Mouse (Mus musculus) limb, embryonic 11.5 days (tissue): ENCODE measurements around the gene Map1s. TPM values are rescaled to one million over a fixed set of nuclear protein-coding genes. Genes with fewer than 3 reads are reported as not detected.

Source experiments
- ATAC-seq: fragments of 200-750 bp; cut with Nextera tagmentation; 2 replicates; pipeline ENCODE4 v1.8.0; 2017; ENCODE audit warnings: low read depth; ENCODE audit not compliant: insufficient number of reproducible peaks, low FRiP score, low TSS enrichment
- DNase-seq: peaks from one replicate; pipeline ENCODE4 v3.0.0-alpha.2; 2015; ENCODE audit warnings: low spot score
- H3K27ac ChIP-seq: fragments of 300-500 bp; sonication (generic); replicated peaks from 2 replicates; pipeline ENCODE4 v1.5.1; 2014; ENCODE audit warnings: low read depth, mild to moderate bottlenecking, low read length
- H3K27me3 ChIP-seq: fragments of 300-500 bp; sonication (generic); 2 replicates; pipeline ENCODE4 v1.6.1; 2014; ENCODE audit warnings: mild to moderate bottlenecking, low read length, mixed read lengths; ENCODE audit not compliant: control insufficient read depth, insufficient read depth
- H3K36me3 ChIP-seq: fragments of 300-500 bp; sonication (generic); 2 replicates; pipeline ENCODE4 v1.6.1; 2014; ENCODE audit warnings: mild to moderate bottlenecking, low read length, moderate library complexity, mixed read lengths; ENCODE audit not compliant: control insufficient read depth, insufficient read depth
- H3K4me1 ChIP-seq: fragments of 300-500 bp; sonication (generic); 2 replicates; pipeline ENCODE4 v1.6.1; 2014; ENCODE audit warnings: low read length, mixed read lengths; ENCODE audit not compliant: control insufficient read depth, insufficient read depth
- H3K4me2 ChIP-seq: fragments of 300-500 bp; sonication (generic); 2 replicates; pipeline ENCODE4 v1.6.1; 2014; ENCODE audit warnings: low read depth, mild to moderate bottlenecking, moderate library complexity; ENCODE audit not compliant: severe bottlenecking
- H3K4me3 ChIP-seq: fragments of 300-500 bp; sonication (generic); 2 replicates; pipeline ENCODE4 v1.5.1; 2014; ENCODE audit warnings: low read depth, low read length
- H3K9ac ChIP-seq: fragments of 300-500 bp; sonication (generic); 2 replicates; pipeline ENCODE4 v1.6.1; 2014; ENCODE audit warnings: mild to moderate bottlenecking, low read length
- H3K9me3 ChIP-seq: fragments of 300-500 bp; sonication (generic); 2 replicates; pipeline ENCODE4 v1.6.1; 2016; ENCODE audit warnings: low read length; ENCODE audit not compliant: control insufficient read depth
- WGBS: fragments of 180-500 bp; shearing (Covaris S2); extraction: QIAGEN DNeasy Blood & Tissue Kit; methylation state at CpG from one replicate; pipeline ENCODE4 v1.1.7; 2014; 5-methylcytosine and 5-hydroxymethylcytosine counted together
- polyA plus RNA-seq: library from polyadenylated mRNA; unstranded; fragments of >200 nt; fragmentation: Nextera tagmentation; extraction: Ambion mirVana; gene quantifications from 2 replicates; pipeline ENCODE4 v1.2.1, GENCODE M21; 2014

Gene Map1s
- 42.3 and 44.8 TPM in 2 replicates for polyA plus RNA-seq

DNA sequence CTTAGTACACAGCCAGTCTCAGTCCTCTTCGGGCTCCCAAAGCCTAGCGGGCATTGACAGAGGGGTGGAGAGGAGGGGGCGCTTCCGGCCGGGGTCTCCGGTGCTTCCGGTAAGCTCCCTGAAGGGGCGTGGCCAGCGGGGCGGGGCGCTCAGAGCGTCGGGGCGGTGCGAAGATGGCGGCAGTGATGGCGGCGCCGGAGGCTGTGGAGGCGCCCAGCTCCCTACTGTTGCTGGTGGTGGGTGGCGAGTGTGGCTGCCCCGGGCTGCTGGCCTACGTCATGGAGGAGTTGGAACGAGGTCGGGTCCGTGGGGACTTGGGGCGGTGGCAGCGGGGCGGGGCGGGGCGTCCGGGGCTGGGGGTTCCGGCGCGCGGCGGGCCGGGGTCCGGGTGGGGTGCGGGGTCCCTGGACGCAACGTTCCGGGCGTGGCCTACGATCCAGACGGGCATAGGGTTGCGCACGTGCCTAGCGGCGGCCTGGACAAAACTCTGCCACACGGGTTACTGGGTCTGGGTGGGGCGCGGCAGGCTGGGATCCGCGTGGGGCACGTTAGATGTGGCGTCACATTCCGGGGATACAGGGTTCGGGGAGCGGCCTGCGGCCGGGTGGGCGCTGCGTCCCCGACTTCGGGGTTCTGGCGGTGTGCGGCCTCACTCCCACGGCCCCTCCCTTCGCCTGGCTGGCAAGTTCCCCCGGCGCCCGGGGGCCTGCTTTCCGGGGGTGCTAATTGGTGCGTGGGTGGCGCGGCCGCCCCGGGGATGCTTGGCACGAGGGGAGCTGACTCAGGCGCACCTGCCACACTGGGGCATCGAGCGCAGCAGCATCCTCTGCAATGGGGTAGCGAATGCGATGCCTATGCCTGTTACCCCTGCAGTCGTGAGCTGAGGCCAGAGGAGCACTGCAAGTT, at the start of gene Map1s:
TSS of gene Map1s (plus strand) at position 102 of the 906 bp plus-strand sequence.
- DNase-seq (peak; percentile 93), ATAC-seq (peak; percentile 90)
- Histone ChIP-seq H3K9me3 (no peaks in the 10 kb centered on the region), H3K4me3 (peak within 1 kb of the TSS; percentile 95), H3K27ac (peak within 1 kb of the TSS; percentile 91), H3K9ac (peak within 1 kb of the TSS; percentile 89), H3K27me3 (no peaks in the 10 kb centered on the region), H3K36me3 (no peaks in the 10 kb centered on the region), H3K4me1 (peaks cover 5% of the 10 kb centered on the region), H3K4me2 (peak within 1 kb of the TSS; percentile 94)
- WGBS: under 1% methylated on average over 80 of the region's 86 CpGs

DNA sequence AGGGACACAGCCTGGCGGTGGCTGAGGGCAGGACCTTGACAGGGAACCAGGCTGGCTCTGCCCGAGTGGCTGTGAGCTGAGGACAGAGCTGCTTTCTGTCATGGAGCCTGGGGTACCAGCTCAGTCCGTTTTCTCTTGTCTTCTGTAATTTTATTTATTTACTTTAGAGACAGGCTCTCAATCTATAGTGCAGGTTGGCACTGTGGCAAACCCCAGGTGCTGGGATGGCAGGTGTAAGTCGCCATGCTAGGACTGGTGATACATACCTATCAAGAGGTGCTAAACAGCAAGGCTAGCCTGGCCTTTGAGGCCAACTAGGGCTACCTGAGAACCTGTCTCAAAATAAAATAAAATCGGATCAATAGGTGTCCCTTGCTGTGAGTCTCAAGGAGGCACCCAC, 49.7 kb upstream of the Map1s start:
- ATAC-seq (no peak), DNase-seq (no peak)
- WGBS: 63% methylated on average over 5 of the region's 5 CpGs
- Histone ChIP-seq H3K27ac (no peak overlapping the region), H3K9ac (no peak overlapping the region), H3K36me3 (no peaks in the 10 kb centered on the region), H3K4me2 (peak overlapping the region; percentile 81; the same call in 1 of the 2 replicates), H3K4me3 (no peak overlapping the region; the same call in 1 of the 2 replicates), H3K9me3 (no peaks in the 10 kb centered on the region), H3K27me3 (no peaks in the 10 kb centered on the region), H3K4me1 (peaks cover 17% of the 10 kb centered on the region)

DNA sequence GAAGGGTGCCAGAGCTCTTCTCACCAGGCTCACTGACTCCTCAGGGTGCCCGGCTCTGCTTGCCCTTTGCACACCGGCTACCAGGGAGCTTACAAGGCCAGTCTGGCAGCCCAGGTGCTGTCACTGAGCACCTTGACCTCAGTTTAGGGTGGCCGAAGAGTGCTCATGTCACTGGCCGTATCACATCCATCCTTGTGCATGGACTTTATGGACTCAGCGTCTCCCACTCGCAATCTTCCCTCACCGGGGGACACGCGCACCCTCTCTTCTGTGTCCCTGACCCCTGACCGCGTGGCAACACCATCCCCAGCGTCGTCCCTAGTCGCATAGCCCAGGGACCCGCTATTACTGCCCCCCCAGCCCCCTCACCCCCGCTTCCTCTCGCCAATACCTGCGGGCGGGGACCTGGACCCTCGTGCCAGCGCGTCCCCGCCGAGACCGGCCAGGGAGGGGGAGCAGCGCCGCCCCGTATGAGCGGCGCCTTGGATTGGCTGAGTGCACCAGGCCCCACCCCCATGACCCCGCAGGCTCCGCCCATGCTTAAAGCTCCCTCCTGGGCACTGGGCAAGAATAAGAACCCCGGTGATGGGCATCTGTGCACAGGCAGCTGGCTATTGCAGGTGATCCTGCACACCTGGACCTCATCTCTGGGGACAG, 49.1 kb upstream of the Map1s start:
- peak; percentile 80 for DNase-seq
- 0 out of 2 replicates have a peak, but pooled peaks cover 3% of the 10 kb centered on the region for H3K27me3 ChIP-seq
- peak overlapping the region; percentile 46; the same call in 1 of the 2 replicates for H3K9ac ChIP-seq
- peak overlapping the region; percentile 39 for H3K4me3 ChIP-seq
- WGBS: 5% methylated on average over 33 of the region's 33 CpGs
- peak overlapping the region; percentile 81 for H3K4me2 ChIP-seq
- H3K4me1 ChIP-seq: peaks cover 17% of the 10 kb centered on the region
- peak; percentile 69 for ATAC-seq
- H3K27ac ChIP-seq: no peak overlapping the region
- H3K9me3 ChIP-seq: no peaks in the 10 kb centered on the region
- no peaks in the 10 kb centered on the region for H3K36me3 ChIP-seq

DNA sequence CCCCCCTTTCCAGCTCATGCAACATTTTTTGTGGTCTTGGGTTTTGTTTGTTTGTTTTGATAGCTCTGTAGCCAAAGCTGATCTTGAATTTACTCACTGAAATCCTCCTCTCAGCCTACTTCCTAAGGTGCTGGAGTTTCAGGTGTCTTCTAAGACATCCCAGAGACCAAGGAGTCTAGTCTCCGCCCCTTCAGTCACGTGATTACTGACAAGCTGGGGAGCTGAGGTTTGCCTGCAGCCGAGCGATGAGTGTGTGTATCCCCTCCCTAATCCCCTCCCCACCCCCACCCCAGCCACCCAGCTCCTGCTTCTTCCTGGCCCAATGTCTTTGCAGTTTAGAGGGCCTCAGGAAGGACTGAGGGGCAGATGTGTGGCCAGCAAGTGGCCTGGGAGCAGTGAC, 48.2 kb upstream of the Map1s start:
- no peaks in the 10 kb centered on the region for H3K36me3 ChIP-seq
- H3K4me3 ChIP-seq: no peak overlapping the region
- H3K27me3 ChIP-seq: peaks cover 10% of the 10 kb centered on the region
- 15% methylated on average over 4 of the region's 4 CpGs for WGBS
- no peaks in the 10 kb centered on the region for H3K9me3 ChIP-seq
- peak; percentile 41 for DNase-seq
- H3K9ac ChIP-seq: no peak overlapping the region
- no peak for ATAC-seq
- no peak overlapping the region for H3K4me2 ChIP-seq
- H3K4me1 ChIP-seq: peaks cover 14% of the 10 kb centered on the region
- no peak overlapping the region; the same call in 1 of the 2 replicates for H3K27ac ChIP-seq

DNA sequence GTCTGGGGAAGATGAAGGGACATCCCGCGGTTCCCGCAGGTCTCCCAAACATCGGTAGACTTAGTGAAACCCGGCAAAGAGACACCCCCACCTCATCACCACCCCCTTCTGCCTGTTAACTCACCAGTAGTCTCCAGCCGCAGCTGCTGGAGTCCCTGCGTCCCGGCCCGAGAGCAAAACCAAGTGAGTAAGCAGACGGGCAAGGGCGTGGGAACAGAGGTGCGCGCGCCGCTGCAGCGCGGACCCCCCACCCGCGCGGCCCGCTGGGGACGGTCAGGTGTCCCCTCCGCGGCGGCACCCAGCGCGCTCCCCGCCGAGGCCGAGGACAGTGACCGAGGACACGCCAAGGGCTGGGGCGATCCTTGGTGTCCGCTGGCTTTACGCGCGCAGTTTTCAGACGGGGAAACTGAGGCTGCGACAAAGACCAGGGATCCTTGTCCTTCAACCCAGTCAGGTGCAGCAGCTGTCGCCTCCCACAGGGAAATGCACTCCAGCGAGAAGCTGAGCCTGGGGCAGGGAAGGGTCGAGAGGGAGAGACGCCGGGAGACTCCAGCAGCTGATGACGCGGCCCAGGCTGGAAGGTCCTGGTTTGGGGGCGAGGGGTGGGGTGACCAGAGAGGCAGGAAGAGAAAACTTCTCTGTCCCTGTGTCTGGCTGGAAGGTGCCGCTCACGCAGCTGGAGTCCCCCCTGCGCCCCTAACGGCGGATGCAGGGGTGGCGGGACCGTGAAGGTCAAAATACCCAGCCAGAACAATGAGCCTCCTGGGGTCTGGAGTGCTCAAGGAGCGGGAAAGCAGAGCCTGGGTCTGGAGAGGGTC, 42.7 kb upstream of the Map1s start, which contains the start of gene Kcnn1:
TSS of gene Kcnn1 (minus strand) at position 435 of the 818 bp plus-strand sequence.
- WGBS: under 1% methylated on average over 55 of the region's 55 CpGs
- H3K4me1 ChIP-seq: peaks cover 30% of the 10 kb centered on the region
- no peaks in the 10 kb centered on the region for H3K36me3 ChIP-seq
- H3K9ac ChIP-seq: peak within 1 kb of the TSS; percentile 73
- peaks cover 18% of the 10 kb centered on the region for H3K27me3 ChIP-seq
- peak within 1 kb of the TSS; percentile 37 for H3K4me3 ChIP-seq
- DNase-seq (peak; percentile 77), ATAC-seq (no peak)
- no peaks in the 10 kb centered on the region for H3K9me3 ChIP-seq
- no peak within 1 kb of the TSS; the same call in 1 of the 2 replicates for H3K27ac ChIP-seq
- H3K4me2 ChIP-seq: peak within 1 kb of the TSS; percentile 93

DNA sequence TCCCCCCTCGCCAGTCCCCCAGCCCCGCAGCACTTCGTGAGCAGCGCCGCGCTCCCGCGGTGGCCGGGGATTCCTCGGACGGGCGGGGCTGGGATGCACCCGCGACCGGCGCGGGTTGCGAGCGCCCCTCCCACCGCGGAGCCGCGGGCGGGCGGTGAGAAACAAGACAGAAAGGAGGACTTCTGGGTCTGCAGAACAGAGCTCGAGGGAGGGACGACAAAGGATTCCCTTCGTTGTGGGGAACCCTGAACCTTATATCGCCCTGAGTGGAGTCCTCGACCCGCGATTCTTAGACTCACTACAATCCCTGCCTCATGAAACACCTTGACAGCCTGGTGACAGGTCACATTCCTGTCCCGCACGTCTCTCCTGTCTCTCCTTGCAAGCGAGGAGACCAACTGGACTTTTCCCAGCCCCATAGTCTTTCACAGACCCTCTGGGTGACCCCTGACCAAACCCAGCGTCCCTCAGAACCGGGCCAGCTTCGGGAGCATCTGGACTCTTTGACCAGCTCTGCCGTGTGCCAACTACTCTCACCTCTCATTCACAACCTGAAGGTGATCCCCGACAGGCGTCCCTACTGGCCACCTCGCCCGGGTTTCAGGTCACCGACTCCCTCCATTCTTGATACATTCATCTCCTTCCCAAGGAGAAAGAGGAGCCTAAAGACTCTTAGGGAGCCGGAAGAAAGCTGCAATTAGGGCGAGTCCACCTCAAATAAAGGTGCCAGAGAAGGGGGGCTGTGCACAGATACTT, 41.6 kb upstream of the Map1s start:
- Histone ChIP-seq H3K4me3 (peak overlapping the region; percentile 37), H3K27me3 (peaks cover 18% of the 10 kb centered on the region), H3K27ac (peak overlapping the region; percentile 69), H3K9ac (peak overlapping the region; percentile 73), H3K4me2 (peak overlapping the region; percentile 93), H3K36me3 (no peaks in the 10 kb centered on the region), H3K4me1 (peaks cover 37% of the 10 kb centered on the region), H3K9me3 (no peaks in the 10 kb centered on the region)
- ATAC-seq: no peak
- WGBS: under 1% methylated on average over 46 of the region's 46 CpGs
- DNase-seq: peak; percentile 55

DNA sequence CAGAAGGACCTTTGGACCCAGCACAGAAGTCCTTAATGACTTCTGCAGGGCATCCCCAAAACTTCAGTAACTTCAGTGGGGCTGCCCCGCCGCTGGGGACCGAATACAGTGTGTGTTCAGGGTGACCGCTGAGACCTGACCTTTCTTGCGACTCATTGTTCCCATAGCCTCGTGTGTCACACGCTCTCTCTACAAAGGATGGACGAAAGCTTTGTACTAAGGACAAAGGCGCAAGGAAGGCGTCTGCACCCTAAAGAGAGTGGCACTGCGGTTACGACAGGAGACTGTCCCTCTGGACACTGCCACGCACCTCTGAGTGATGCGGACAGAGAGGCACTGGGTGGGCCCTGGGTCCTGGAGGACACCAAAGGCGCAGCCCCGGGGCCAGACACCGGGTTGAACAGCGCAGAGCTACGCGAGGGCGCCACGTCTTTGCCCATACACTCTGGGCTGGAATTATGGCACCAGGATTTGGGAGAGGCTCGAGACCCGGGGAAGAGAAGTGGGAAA, 41.0 kb upstream of the Map1s start:
- peaks cover 41% of the 10 kb centered on the region for H3K4me1 ChIP-seq
- H3K4me2 ChIP-seq: peak overlapping the region; percentile 93
- H3K9ac ChIP-seq: peak overlapping the region; percentile 73
- H3K27me3 ChIP-seq: peaks cover 18% of the 10 kb centered on the region
- H3K4me3 ChIP-seq: peak overlapping the region; percentile 37
- ATAC-seq (peak; percentile 31), DNase-seq (peak; percentile 75)
- no peaks in the 10 kb centered on the region for H3K9me3 ChIP-seq
- H3K27ac ChIP-seq: peak overlapping the region; percentile 69
- no peaks in the 10 kb centered on the region for H3K36me3 ChIP-seq
- 1% methylated on average over 24 of the region's 24 CpGs for WGBS
